ENCODE assay signal across 16 mouse cellular contexts in genomic region chr6:134807794-134808193, GRCm38 (mm10).
"Had no signal": no experiment of that assay in that cellular context is flagged by ENCODE, and none has a peak within 500 bp of the region (broad histone marks: within the 10 kb centered on the region; RNA-seq: fewer than 3 reads in every experiment).

No protein-coding gene starts in this region.

- H3K4me1 ChIP-seq: liver, embryonic 12.5 days; midbrain, embryonic 15.5 days; neural tube, embryonic 13.5 days had no signal

- H3K9me3 ChIP-seq: liver, embryonic 12.5 days; megakaryocyte, embryonic 14.5 days; midbrain, embryonic 15.5 days; neural tube, embryonic 13.5 days had no signal

- H3K27ac ChIP-seq: layer of hippocampus, adult 2 months; liver, embryonic 12.5 days; macrophage; midbrain, embryonic 15.5 days; neural tube, embryonic 13.5 days had no signal

- H3K27me3 ChIP-seq: liver, embryonic 12.5 days; midbrain, embryonic 15.5 days; neural tube, embryonic 13.5 days had no signal

- H3K36me3 ChIP-seq: liver, embryonic 12.5 days; midbrain, embryonic 15.5 days; neural tube, embryonic 13.5 days had no signal

- H3K4me3 ChIP-seq: layer of hippocampus, adult 2 months; liver, embryonic 12.5 days; megakaryocyte, embryonic 14.5 days; midbrain, embryonic 15.5 days; neural tube, embryonic 13.5 days had no signal

- DNase-seq: kidney, adult 18-20 months; kidney, postnatal 10 days; kidney, postnatal 4 days; left cerebral cortex, postnatal 4 days; lung, embryonic 14.5 days; lung, postnatal 10 days; right cerebral cortex, adult 18-20 months; right cerebral cortex, postnatal 25 days; thymus, adult 2 months; thymus, postnatal 25 days had no signal
